ENCODE assay signal across 14 mouse cellular contexts in the genomic region with DNA sequence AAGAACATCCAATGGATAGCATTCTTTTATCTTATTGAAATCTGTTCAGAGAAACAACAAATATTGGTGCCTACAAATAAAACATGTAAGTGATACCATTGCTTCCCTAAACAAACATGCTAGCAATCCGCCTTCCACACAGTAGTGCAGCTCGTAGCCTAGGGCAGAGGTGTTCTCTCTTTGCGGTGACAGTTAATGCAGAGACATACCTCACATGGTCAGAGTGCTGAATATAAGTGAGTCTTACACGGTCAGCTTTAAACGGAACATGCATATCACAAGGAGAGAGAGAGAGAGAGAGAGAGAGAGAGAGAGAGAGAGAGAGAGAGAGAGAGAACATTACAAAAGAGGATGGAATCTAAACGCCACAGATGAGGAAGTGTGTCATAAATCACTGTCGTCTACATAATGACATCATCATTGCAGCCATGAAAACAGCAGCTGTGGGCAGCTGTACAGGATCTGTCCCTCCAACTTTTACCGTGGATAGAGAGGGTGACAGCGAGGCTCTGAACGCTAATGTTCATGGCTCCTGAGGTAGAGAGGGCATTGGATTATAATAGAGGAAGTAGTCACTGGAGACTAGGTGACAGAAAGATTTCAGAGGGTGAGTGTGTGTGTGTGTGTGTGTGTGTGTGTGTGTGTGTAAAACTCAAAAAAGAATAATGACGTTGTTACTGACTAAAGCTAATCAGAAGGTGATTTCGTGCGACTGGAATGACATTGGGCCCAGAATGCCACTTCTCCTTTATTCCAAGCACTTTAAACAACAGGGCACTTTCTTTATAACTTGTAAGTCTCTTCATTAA. TPM values are rescaled to one million over a fixed set of nuclear protein-coding genes. Genes with fewer than 3 reads are reported as not detected.
A peak's percentile ranks its signal among the peaks of the same experiment; 100 is the strongest.
DNase-seq lines count a peak whose midpoint lies in the region; ATAC-seq lines count a peak whose summit lies in the region.
"Had no signal": no experiment of that assay in that cellular context is flagged by ENCODE, and none has a peak within 500 bp of the region (broad histone marks: within the 10 kb centered on the region; RNA-seq: fewer than 3 reads in every experiment).

No protein-coding gene starts in this region.

- H3K27ac ChIP-seq in kidney, embryonic 16.5 days (ENCODE audit: low read length), result peak overlapping the region; percentile 24; the same call in 1 of the 2 replicates
- no peak overlapping the region for H3K27ac ChIP-seq in intestine, embryonic 16.5 days (ENCODE audit: low read length)
- H3K27ac ChIP-seq: liver, embryonic 13.5 days had no signal

- peak; percentile 64 for DNase-seq in embryo, embryonic 10 days (ENCODE audit: low spot score)
- DNase-seq in embryo, embryonic 9.5 days (ENCODE audit: extremely low spot score), result no peak
- no peak for DNase-seq in kidney, adult 18-20 months
- DNase-seq in 416B (ENCODE audit: low read depth), result peak; percentile 20
- DNase-seq in spleen, postnatal 36 days (ENCODE audit: low spot score in 2 of 2), result no peak
- no peak for DNase-seq in layer of hippocampus, postnatal 36 days
- DNase-seq: adrenal gland, postnatal 25 days; cerebellum, adult 11-12 months; layer of hippocampus, adult 9-11 months; liver, embryonic 13.5 days; right cerebral cortex, adult 18-20 months had no signal

- peaks cover 9% of the 10 kb centered on the region for H3K36me3 ChIP-seq in kidney, embryonic 16.5 days (ENCODE audit: insufficient read depth, low read length)
- H3K36me3 ChIP-seq in intestine, embryonic 16.5 days (ENCODE audit: control insufficient read depth, insufficient read depth, low read length), result no peaks in the 10 kb centered on the region

- H3K4me2 ChIP-seq in kidney, embryonic 16.5 days (replicated peaks; ENCODE audit: low read depth, low read length), result 0 out of 2 replicates have a peak overlapping the region, but pooled peaks have one; percentile 7
- H3K4me2 ChIP-seq in intestine, embryonic 16.5 days (ENCODE audit: low read depth, low read length), result no peak overlapping the region
- H3K4me2 ChIP-seq: liver, embryonic 13.5 days had no signal

- no peak overlapping the region for H3K4me3 ChIP-seq in kidney, embryonic 16.5 days (ENCODE audit: low read length)
- no peak overlapping the region for H3K4me3 ChIP-seq in intestine, embryonic 16.5 days (ENCODE audit: low read length)
- H3K4me3 ChIP-seq: liver, embryonic 13.5 days had no signal

- 35% methylated on average over 13 of the region's 13 CpGs for whole genome bisulfite sequencing in kidney, embryonic 16.5 days
- WGBS in intestine, embryonic 16.5 days, result 53% methylated on average over 13 of the region's 13 CpGs

- ATAC-seq in kidney, embryonic 16.5 days (ENCODE audit: low FRiP score, low TSS enrichment), result peak; percentile 82
- peak; percentile 62 for ATAC-seq in intestine, embryonic 16.5 days
- ATAC-seq: Patski had no signal

- H3K4me1 ChIP-seq in kidney, embryonic 16.5 days (ENCODE audit: insufficient read depth, low read length), result peaks cover 21% of the 10 kb centered on the region
- H3K4me1 ChIP-seq in intestine, embryonic 16.5 days (ENCODE audit: control insufficient read depth, insufficient read depth, low read length), result no peaks in the 10 kb centered on the region

- no peak overlapping the region for H3K9ac ChIP-seq in kidney, embryonic 16.5 days (replicated peaks; ENCODE audit: low read length)
- H3K9ac ChIP-seq in intestine, embryonic 16.5 days (ENCODE audit: low read depth, low read length), result no peak overlapping the region
- H3K9ac ChIP-seq: liver, embryonic 13.5 days had no signal

- H3K9me3 ChIP-seq in kidney, embryonic 16.5 days (ENCODE audit: low read length), result no peaks in the 10 kb centered on the region
- H3K9me3 ChIP-seq in intestine, embryonic 16.5 days (ENCODE audit: control insufficient read depth, low read length), result no peaks in the 10 kb centered on the region
- H3K9me3 ChIP-seq: liver, embryonic 13.5 days had no signal

- H3K27me3 ChIP-seq in kidney, embryonic 16.5 days (ENCODE audit: insufficient read depth, low read length), result no peaks in the 10 kb centered on the region
- no peaks in the 10 kb centered on the region for H3K27me3 ChIP-seq in intestine, embryonic 16.5 days (replicated peaks; ENCODE audit: control insufficient read depth, insufficient read depth, low read length)
- H3K27me3 ChIP-seq: liver, embryonic 13.5 days; Patski had no signal

RNA-seq across cellular contexts. Expression of gene Atp2b1, which starts 52.4 kb away (rescaled TPM):
- 164 and 182 TPM in 2 replicates for polyA plus RNA-seq in kidney, embryonic 16.5 days (2015; fragmentation: Nextera tagmentation; extraction: Ambion mirVana)
- 149 and 151 TPM in 2 replicates for polyA plus RNA-seq in intestine, embryonic 16.5 days (2015; fragmentation: Nextera tagmentation; extraction: Ambion mirVana)
- total RNA-seq in layer of hippocampus, postnatal 36 days (2021), result 1,000 to 10,000 TPM; 1,023 to 1,033 TPM

Comparison
In these comparisons a context has a peak if more than half of its experiments do, and no peak if none do; other contexts are left out.
1. DNase-seq: peak in embryo, embryonic 10 days (single experiment) and 416B (single experiment); none in embryo, embryonic 9.5 days (single experiment), kidney, adult 18-20 months (single experiment), spleen, postnatal 36 days (0 of 2) and layer of hippocampus, postnatal 36 days (0 of 2).